Mouse (Mus musculus) ES-E14 (cell line): ENCODE data around the gene Cpa5. TPM values are rescaled to one million over a fixed set of nuclear protein-coding genes. Genes with fewer than 3 reads are reported as not detected.

Experiments
- DNase-seq: peaks from one replicate; pipeline ENCODE4 v3.0.0-alpha.2; 2013; ENCODE audit warnings: low read depth, low spot score
- H3K27ac ChIP-seq: 2 replicates; pipeline ENCODE4 v1.5.1; 2012; ENCODE audit warnings: low read depth, mild to moderate bottlenecking, low read length, moderate library complexity, mixed read lengths; ENCODE audit not compliant: poor library complexity, insufficient read depth, severe bottlenecking
- H3K36me3 ChIP-seq: 2 replicates; pipeline ENCODE4 v1.6.1; 2012; ENCODE audit warnings: mild to moderate bottlenecking, low read length, moderate library complexity, mixed read lengths; ENCODE audit not compliant: control insufficient read depth, poor library complexity, insufficient read depth, severe bottlenecking
- H3K4me1 ChIP-seq, 2 experiments: fragments of 150-350 bp in 1 of 2; sonication (generic) in 1 of 2; 2 replicates each; pipeline ENCODE4 v1.6.1; 2012; ENCODE audit warnings: low read length in 2 of 2, mild to moderate bottlenecking in 1 of 2, mixed read lengths in 1 of 2; ENCODE audit not compliant: control insufficient read depth in 2 of 2, insufficient read depth in 2 of 2, poor library complexity in 1 of 2
- H3K4me3 ChIP-seq, 2 experiments: fragments of 150-350 bp in 1 of 2; sonication (generic) in 1 of 2; 2 replicates each; pipeline ENCODE4 v1.5.1; 2012; ENCODE audit warnings: low read length in 2 of 2, low read depth in 1 of 2, mild to moderate bottlenecking in 1 of 2, mixed read lengths in 1 of 2; ENCODE audit not compliant: insufficient read depth in 1 of 2, poor library complexity in 1 of 2, severe bottlenecking in 1 of 2
- H3K9ac ChIP-seq: 2 replicates; pipeline ENCODE4 v1.6.1; 2012; ENCODE audit warnings: low read depth, mild to moderate bottlenecking, low read length, mixed read lengths; ENCODE audit not compliant: poor library complexity, insufficient read depth, severe bottlenecking
- H3K9me3 ChIP-seq: fragments of 150-350 bp; sonication (generic); 2 replicates; pipeline ENCODE4 v1.6.1; 2012; ENCODE audit warnings: low read depth, mild to moderate bottlenecking, low read length; ENCODE audit not compliant: control insufficient read depth, insufficient read depth
- CHD2 ChIP-seq: IDR thresholded peaks from 2 replicates; pipeline ENCODE4 v1.6.1; 2014; ENCODE audit warnings: mild to moderate bottlenecking, low read depth, low read length, inconsistent platforms
- HCFC1 ChIP-seq: IDR thresholded peaks from 2 replicates; pipeline ENCODE4 v1.6.1; 2012; ENCODE audit warnings: low read length, inconsistent platforms, borderline replicate concordance; ENCODE audit not compliant: insufficient read depth
- MAFK ChIP-seq: IDR thresholded peaks from 2 replicates; pipeline ENCODE4 v1.6.1; 2014; ENCODE audit warnings: mild to moderate bottlenecking, low read depth, low read length, inconsistent platforms; ENCODE audit not compliant: insufficient read depth
- ZC3H11A ChIP-seq: IDR thresholded peaks from 2 replicates; pipeline ENCODE4 v1.6.1; 2012; ENCODE audit warnings: low read depth, mild to moderate bottlenecking, inconsistent platforms, low read length, borderline replicate concordance
- ZNF384 ChIP-seq: IDR thresholded peaks from 2 replicates; pipeline ENCODE4 v1.6.1; 2012; ENCODE audit warnings: low read depth, low read length, inconsistent platforms
- in situ Hi-C, 2 experiments: fragments of 600-800 bp; cut with MboI; formaldehyde crosslinking; loops; one replicate each; pipeline ENCODE4 v1.15.1; 2025; ENCODE audit warnings: low sequenced_read_pairs in 2 of 2, inconsistent platforms in 1 of 2; ENCODE audit not compliant: unreplicated experiment in 2 of 2
- total RNA-seq: library from RNA; depleted of rRNA; stranded (reverse); fragments of 300-350 nt; gene quantifications from 2 replicates; pipeline ENCODE4 v1.2.3, GENCODE M21; 2012

The Cpa5 gene
- total RNA-seq, 1 experiment, result not detected

DNA sequence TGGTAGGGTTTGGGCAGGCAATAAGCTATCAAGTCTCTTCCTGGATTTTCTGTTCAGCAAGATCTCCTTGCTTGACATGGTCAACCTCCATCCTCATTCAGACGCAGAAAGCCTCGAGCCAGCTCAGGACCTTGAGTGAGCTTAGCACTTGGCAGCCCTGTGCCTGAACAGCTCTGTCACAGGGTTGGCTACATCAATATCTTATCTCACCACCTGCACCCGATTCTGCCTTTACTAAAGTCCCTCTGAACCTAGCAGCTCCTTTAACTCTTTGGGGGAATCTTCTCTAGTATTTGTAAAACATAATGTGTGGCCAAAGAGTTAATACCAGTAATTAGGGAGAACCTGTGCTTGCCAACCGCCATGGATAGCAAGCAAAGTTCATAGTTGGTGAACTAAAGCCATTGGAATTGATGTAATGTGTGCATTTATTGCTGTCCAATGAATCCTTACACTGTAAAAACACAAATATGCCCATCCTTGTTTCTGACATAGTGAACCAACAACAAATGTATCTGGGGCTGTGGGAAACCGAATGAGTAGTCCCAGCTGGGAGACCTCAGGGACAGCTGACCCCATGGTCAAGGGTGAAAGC is 28.0 kb downstream of the Cpa5 start, which contains the start of gene Cpa1:
Cpa1 (plus strand) TSS at position 545 of the 595 bp plus-strand sequence.
- no peak within 1 kb of the TSS for H3K9ac ChIP-seq
- no peak within 1 kb of the TSS for H3K27ac ChIP-seq
- no peak for TF ChIP-seq CHD2
- no peak for TF ChIP-seq HCFC1
- no peak for TF ChIP-seq ZNF384
- TF ChIP-seq ZC3H11A, result no peak
- TF ChIP-seq MAFK, result no peak
- H3K36me3 ChIP-seq, result no peaks in the 10 kb centered on the region
- in situ Hi-C loops, result no loop called here
- no peaks in the 10 kb centered on the region for H3K4me1 ChIP-seq
- H3K9me3 ChIP-seq, result no peaks in the 10 kb centered on the region
- H3K4me3 ChIP-seq, result no peak within 1 kb of the TSS
- DNase-seq, result no peak

GRCm38 (mm10) chr6:30643694-30644460 is 33.1 kb downstream of the Cpa5 start:
- Histone ChIP-seq H3K9me3 (no peaks in the 10 kb centered on the region), H3K36me3 (no peaks in the 10 kb centered on the region), H3K4me3 (no peak overlapping the region), H3K4me1 (no peaks in the 10 kb centered on the region), H3K9ac (no peak overlapping the region), H3K27ac (no peak overlapping the region)
- in situ Hi-C loops, result no loop called here
- TF ChIP-seq ZC3H11A, result no peak
- TF ChIP-seq ZNF384, result no peak
- no peak for TF ChIP-seq MAFK
- no peak for TF ChIP-seq HCFC1
- TF ChIP-seq CHD2, result no peak
- no peak for DNase-seq

GRCm38 (mm10) chr6:30644462-30644861 is 33.7 kb downstream of the Cpa5 start:
- TF ChIP-seq CHD2 (no peak), ZC3H11A (no peak), MAFK (no peak), ZNF384 (no peak), HCFC1 (no peak)
- H3K9ac ChIP-seq, result no peak overlapping the region

GRCm38 (mm10) chr6:30645379-30645778 is 34.6 kb downstream of the Cpa5 start:
- H3K4me3 ChIP-seq, result no peak overlapping the region
- in situ Hi-C loops, result no loop called here
- no peak for TF ChIP-seq ZC3H11A
- no peak for TF ChIP-seq MAFK
- no peak for TF ChIP-seq ZNF384
- no peak for TF ChIP-seq HCFC1
- TF ChIP-seq CHD2, result no peak
- H3K9me3 ChIP-seq, result no peaks in the 10 kb centered on the region
- no peaks in the 10 kb centered on the region for H3K36me3 ChIP-seq
- no peaks in the 10 kb centered on the region for H3K4me1 ChIP-seq
- H3K27ac ChIP-seq, result no peak overlapping the region
- H3K9ac ChIP-seq, result no peak overlapping the region
- no peak for DNase-seq

More at GRCm38 (mm10) chr6:30644462-30644861, 33.7 kb downstream of the Cpa5 start:
- in situ Hi-C loops, result no loop called here
- Histone ChIP-seq H3K9me3 (no peaks in the 10 kb centered on the region), H3K4me3 (no peak overlapping the region), H3K27ac (no peak overlapping the region), H3K36me3 (no peaks in the 10 kb centered on the region), H3K4me1 (no peaks in the 10 kb centered on the region)
- DNase-seq, result no peak
